Mouse (Mus musculus): Measurements from ENCODE around the gene Emc7.
"Not testable (repeated sequence)": the region's sequence is repeated elsewhere in the genome, so short reads cannot be mapped to it uniquely, and the experiment has no call there.

The Emc7 gene

GRCm38 (mm10) chr2:112454862-112455564, at the start of gene Emc7:
TSS of gene Emc7 (plus strand) at chr2:112454997.
- DNase-seq (ENCODE audit: extremely low spot score): peak; percentile 98

- DNase-seq (ENCODE audit: extremely low spot score): no peak
Observed at GRCm38 (mm10) chr2:112407030-112407429, 47.8 kb upstream of the Emc7 start.

- no peak for DNase-seq (ENCODE audit: extremely low spot score)
Observed at GRCm38 (mm10) chr2:112425308-112425707, 29.5 kb upstream of the Emc7 start.

- not testable (repeated sequence) for DNase-seq (ENCODE audit: extremely low spot score)
Observed at GRCm38 (mm10) chr2:112428534-112428933, 26.3 kb upstream of the Emc7 start.

- no peak for DNase-seq (ENCODE audit: extremely low spot score)
Observed at GRCm38 (mm10) chr2:112429665-112430064, 25.1 kb upstream of the Emc7 start.

- DNase-seq (ENCODE audit: extremely low spot score): no peak
Observed at GRCm38 (mm10) chr2:112430403-112430802, 24.4 kb upstream of the Emc7 start.

- no peak for DNase-seq (ENCODE audit: extremely low spot score)
Observed at GRCm38 (mm10) chr2:112432523-112432922, 22.3 kb upstream of the Emc7 start.

GRCm38 (mm10) chr2:112433359-112433758, 21.4 kb upstream of the Emc7 start:
- no peak for DNase-seq (ENCODE audit: extremely low spot score)

GRCm38 (mm10) chr2:112436292-112436691, 18.5 kb upstream of the Emc7 start:
- DNase-seq (ENCODE audit: extremely low spot score): no peak

GRCm38 (mm10) chr2:112437589-112437988, 17.2 kb upstream of the Emc7 start:
- DNase-seq (ENCODE audit: extremely low spot score): no peak

GRCm38 (mm10) chr2:112443491-112443890, 11.3 kb upstream of the Emc7 start:
- no peak for DNase-seq (ENCODE audit: extremely low spot score)

GRCm38 (mm10) chr2:112445511-112445910, 9.3 kb upstream of the Emc7 start:
- no peak for DNase-seq (ENCODE audit: extremely low spot score)

- DNase-seq (ENCODE audit: extremely low spot score): not testable (repeated sequence)
Observed at GRCm38 (mm10) chr2:112448046-112448445, 6.8 kb upstream of the Emc7 start.

- no peak for DNase-seq (ENCODE audit: extremely low spot score)
Observed at GRCm38 (mm10) chr2:112448510-112449059, 6.2 kb upstream of the Emc7 start.

- DNase-seq (ENCODE audit: extremely low spot score): peak; percentile 9
Observed at GRCm38 (mm10) chr2:112449597-112450296, 5.0 kb upstream of the Emc7 start.

GRCm38 (mm10) chr2:112452513-112452912, 2.3 kb upstream of the Emc7 start:
- DNase-seq (ENCODE audit: extremely low spot score): not testable (repeated sequence)

- DNase-seq (ENCODE audit: extremely low spot score): no peak
Observed at GRCm38 (mm10) chr2:112454125-112454861, 504 bp upstream of the Emc7 start.

GRCm38 (mm10) chr2:112460557-112460956, 5.8 kb downstream of the Emc7 start:
- DNase-seq (ENCODE audit: extremely low spot score): no peak

GRCm38 (mm10) chr2:112469542-112469941, 14.7 kb downstream of the Emc7 start:
- no peak for DNase-seq (ENCODE audit: extremely low spot score)

GRCm38 (mm10) chr2:112470961-112471381, 16.2 kb downstream of the Emc7 start:
- no peak for DNase-seq (ENCODE audit: extremely low spot score)

GRCm38 (mm10) chr2:112472076-112472475, 17.3 kb downstream of the Emc7 start:
- no peak for DNase-seq (ENCODE audit: extremely low spot score)

All from embryo, embryonic 9.5 days (tissue).